Mouse (Mus musculus): ENCODE results near the gene Gm884. TPM values are rescaled to one million over a fixed set of nuclear protein-coding genes. Genes with fewer than 3 reads are reported as not detected.

Gm884 gene
- polyA plus RNA-seq, 1 experiment from 2014 or later: not detected

DNA sequence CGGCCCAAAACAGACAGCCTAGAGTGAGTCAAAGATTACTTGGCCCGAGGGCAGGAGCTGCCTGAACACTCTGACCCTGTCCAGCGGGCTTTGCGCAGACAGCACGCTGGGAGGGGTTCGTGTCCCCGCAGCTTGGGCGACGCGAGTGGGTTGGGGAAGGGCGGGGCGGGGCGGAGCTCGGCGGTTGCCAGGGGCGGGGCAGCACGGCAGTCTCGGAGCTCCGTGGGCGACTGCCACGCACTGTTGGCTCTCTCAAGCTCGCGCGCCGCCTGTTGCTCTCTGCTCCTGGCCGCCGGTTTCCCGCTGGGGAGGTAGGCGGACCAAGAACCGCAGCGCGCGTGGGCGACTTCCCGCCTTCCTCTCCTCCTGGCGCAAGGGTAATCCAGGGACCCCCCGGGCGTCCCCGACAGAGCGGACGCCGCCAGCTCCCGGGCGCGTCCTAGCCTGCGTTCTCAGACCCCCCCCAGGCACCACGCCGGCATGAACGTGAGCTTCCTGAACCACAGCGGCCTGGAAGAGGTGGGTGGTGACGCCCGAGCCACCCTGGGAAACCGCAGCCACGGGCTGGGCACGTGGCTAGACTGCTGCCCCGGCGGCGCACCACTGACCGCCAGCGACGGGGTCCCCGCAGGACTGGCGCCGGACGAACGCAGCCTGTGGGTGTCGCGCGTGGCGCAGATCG is 28.5 kb upstream of the Gm884 start, which contains the start of gene Rprml:
TSS of gene Rprml (plus strand) at position 270 of the 682 bp plus-strand sequence.
- peak within 1 kb of the TSS; percentile 49 for H3K4me3 ChIP-seq
- 1% methylated on average over 71 of the region's 71 CpGs for WGBS
- H3K36me3 ChIP-seq: no peaks in the 10 kb centered on the region
- peaks cover 82% of the 10 kb centered on the region for H3K27me3 ChIP-seq (ENCODE audit: low read depth, poor library complexity, severe bottlenecking)
- peaks cover 23% of the 10 kb centered on the region for H3K4me1 ChIP-seq
- DNase-seq (ENCODE audit: low spot score): peak; percentile 27
- no peak within 1 kb of the TSS for H3K27ac ChIP-seq (replicated peaks)
- peaks cover 1% of the 10 kb centered on the region; the same call in 1 of the 2 replicates for H3K9me3 ChIP-seq (replicated peaks)

GRCm38 (mm10) chr11:103648656-103649055 is 27.7 kb upstream of the Gm884 start:
- H3K27ac ChIP-seq (replicated peaks): no peak overlapping the region
- no peaks in the 10 kb centered on the region for H3K36me3 ChIP-seq
- peaks cover 23% of the 10 kb centered on the region for H3K4me1 ChIP-seq
- WGBS: 22% methylated on average over 7 of the region's 7 CpGs
- peaks cover 3% of the 10 kb centered on the region; the same call in 1 of the 2 replicates for H3K9me3 ChIP-seq (replicated peaks)
- no peak overlapping the region for H3K4me3 ChIP-seq
- peaks cover 74% of the 10 kb centered on the region for H3K27me3 ChIP-seq (ENCODE audit: low read depth, poor library complexity, severe bottlenecking)
- DNase-seq (ENCODE audit: low spot score): no peak

GRCm38 (mm10) chr11:103647921-103648620 is 27.1 kb upstream of the Gm884 start:
- Histone ChIP-seq H3K27me3 (ENCODE audit: low read depth, poor library complexity, severe bottlenecking) (peaks cover 69% of the 10 kb centered on the region), H3K36me3 (no peaks in the 10 kb centered on the region), H3K4me1 (peaks cover 23% of the 10 kb centered on the region), H3K27ac (replicated peaks) (no peak overlapping the region), H3K9me3 (replicated peaks) (peaks cover 3% of the 10 kb centered on the region; the same call in 1 of the 2 replicates), H3K4me3 (no peak overlapping the region)
- WGBS: 10% methylated on average over 11 of the region's 11 CpGs
- DNase-seq (ENCODE audit: low spot score): no peak

DNA sequence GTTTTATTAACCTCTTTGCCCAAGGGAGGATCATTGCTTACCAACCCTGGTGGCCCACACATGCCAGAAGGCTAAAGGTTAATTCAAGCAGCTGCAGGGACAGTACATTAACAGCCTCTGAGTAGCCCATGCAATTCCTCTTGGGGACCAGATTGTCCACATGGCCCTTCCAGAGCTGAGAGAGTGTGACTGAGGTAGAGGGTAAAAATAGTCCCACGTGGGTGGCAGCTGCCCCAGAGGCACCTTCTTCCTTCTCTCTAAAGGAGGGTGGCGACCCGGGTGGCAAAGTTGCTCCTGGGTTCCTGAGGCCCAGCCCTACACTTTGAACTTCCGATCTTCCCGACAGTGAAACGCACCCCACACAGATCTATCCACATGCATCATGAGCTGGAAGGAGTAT is 25.4 kb upstream of the Gm884 start:
- DNase-seq (ENCODE audit: low spot score): no peak
- WGBS: 84% methylated on average over 6 of the region's 6 CpGs

DNA sequence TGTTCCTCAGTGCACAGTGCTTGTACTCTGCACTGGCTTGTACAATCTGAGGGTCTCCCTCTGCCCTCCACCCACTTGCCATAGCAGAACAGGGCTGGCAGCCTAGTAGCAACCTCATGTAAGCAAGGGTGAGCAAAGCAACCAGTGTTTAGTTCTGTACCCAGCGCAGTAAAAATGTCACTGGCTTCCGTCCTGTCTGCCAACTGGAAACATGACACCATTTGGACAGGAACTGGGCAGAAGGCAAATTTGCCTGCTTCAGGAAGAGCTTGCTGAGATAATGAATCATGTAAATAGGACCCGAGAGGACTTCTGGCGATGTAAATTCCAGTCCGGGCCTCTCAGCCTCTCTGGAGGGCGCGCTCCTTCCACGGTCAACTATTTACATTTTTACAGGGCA is 24.8 kb upstream of the Gm884 start:
- H3K27ac ChIP-seq (replicated peaks): no peak overlapping the region
- no peak overlapping the region for H3K4me3 ChIP-seq
- H3K4me1 ChIP-seq: peaks cover 23% of the 10 kb centered on the region
- no peak for DNase-seq (ENCODE audit: low spot score)
- H3K36me3 ChIP-seq: no peaks in the 10 kb centered on the region
- H3K27me3 ChIP-seq (ENCODE audit: low read depth, poor library complexity, severe bottlenecking): peaks cover 61% of the 10 kb centered on the region
- 83% methylated on average over 8 of the region's 8 CpGs for WGBS
- peaks cover 3% of the 10 kb centered on the region; the same call in 1 of the 2 replicates for H3K9me3 ChIP-seq (replicated peaks)

More for the DNA sequence above, 25.4 kb upstream of the Gm884 start:
- Histone ChIP-seq H3K27ac (replicated peaks) (no peak overlapping the region), H3K4me3 (no peak overlapping the region), H3K9me3 (replicated peaks) (peaks cover 3% of the 10 kb centered on the region; the same call in 1 of the 2 replicates), H3K27me3 (ENCODE audit: low read depth, poor library complexity, severe bottlenecking) (peaks cover 61% of the 10 kb centered on the region), H3K36me3 (no peaks in the 10 kb centered on the region), H3K4me1 (peaks cover 23% of the 10 kb centered on the region)

- peaks cover 3% of the 10 kb centered on the region; the same call in 1 of the 2 replicates for H3K9me3 ChIP-seq (replicated peaks)
- 83% methylated on average over 9 of the region's 9 CpGs for WGBS
- no peak overlapping the region for H3K4me3 ChIP-seq
- H3K27ac ChIP-seq (replicated peaks): no peak overlapping the region
- H3K4me1 ChIP-seq: peaks cover 3% of the 10 kb centered on the region
- DNase-seq (ENCODE audit: low spot score): no peak
- H3K27me3 ChIP-seq (ENCODE audit: low read depth, poor library complexity, severe bottlenecking): peaks cover 47% of the 10 kb centered on the region
- H3K36me3 ChIP-seq: no peaks in the 10 kb centered on the region
Measured at GRCm38 (mm10) chr11:103643211-103643610, 22.3 kb upstream of the Gm884 start.

GRCm38 (mm10) chr11:103639407-103639946 is 18.5 kb upstream of the Gm884 start:
- 7% methylated on average over 10 of the region's 10 CpGs for WGBS
- H3K27ac ChIP-seq (replicated peaks): no peak overlapping the region
- peaks cover 2% of the 10 kb centered on the region; the same call in 1 of the 2 replicates for H3K9me3 ChIP-seq (replicated peaks)
- H3K4me3 ChIP-seq: peak overlapping the region; percentile 32
- H3K36me3 ChIP-seq: no peaks in the 10 kb centered on the region
- DNase-seq (ENCODE audit: low spot score): peak; percentile 72
- H3K4me1 ChIP-seq: no peaks in the 10 kb centered on the region
- H3K27me3 ChIP-seq (ENCODE audit: low read depth, poor library complexity, severe bottlenecking): peaks cover 27% of the 10 kb centered on the region

DNA sequence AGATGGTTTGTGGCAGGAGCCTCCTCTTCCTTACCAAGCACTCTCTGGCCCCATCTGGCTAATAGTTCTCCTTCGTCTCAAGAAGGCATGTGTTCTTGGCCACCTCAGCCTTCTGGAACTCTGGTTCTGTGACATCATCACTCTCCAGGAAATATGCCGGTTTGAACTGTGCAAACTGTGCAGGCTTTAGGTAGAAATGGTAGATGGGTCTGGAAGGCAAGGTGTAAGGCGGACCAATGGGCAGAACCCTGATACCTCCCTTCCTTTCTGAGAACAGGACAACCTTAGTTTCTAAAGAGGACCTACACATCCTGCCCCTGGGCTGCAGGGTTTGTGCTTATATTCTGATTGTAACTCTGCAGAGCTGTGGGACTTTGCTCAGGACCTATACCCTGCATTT is 17.9 kb upstream of the Gm884 start, which contains the start of gene Lyzl6:
TSS of gene Lyzl6 (minus strand) at position 101 of the 400 bp plus-strand sequence.
- 76% methylated on average over 3 of the region's 3 CpGs for WGBS
- Histone ChIP-seq H3K27ac (replicated peaks) (no peak within 1 kb of the TSS), H3K4me3 (peak within 1 kb of the TSS; percentile 32), H3K4me1 (no peaks in the 10 kb centered on the region), H3K36me3 (no peaks in the 10 kb centered on the region), H3K9me3 (replicated peaks) (no peaks in the 10 kb centered on the region), H3K27me3 (ENCODE audit: low read depth, poor library complexity, severe bottlenecking) (peaks cover 27% of the 10 kb centered on the region)
- no peak for DNase-seq (ENCODE audit: low spot score)

GRCm38 (mm10) chr11:103636261-103636660 is 15.3 kb upstream of the Gm884 start:
- peaks cover 17% of the 10 kb centered on the region for H3K27me3 ChIP-seq (ENCODE audit: low read depth, poor library complexity, severe bottlenecking)
- no peak overlapping the region for H3K27ac ChIP-seq (replicated peaks)
- no peaks in the 10 kb centered on the region for H3K4me1 ChIP-seq
- DNase-seq (ENCODE audit: low spot score): no peak
- no peaks in the 10 kb centered on the region for H3K9me3 ChIP-seq (replicated peaks)
- H3K4me3 ChIP-seq: no peak overlapping the region
- WGBS: 84% methylated on average over 6 of the region's 6 CpGs
- H3K36me3 ChIP-seq: no peaks in the 10 kb centered on the region

- H3K4me3 ChIP-seq: no peak overlapping the region
- no peaks in the 10 kb centered on the region for H3K36me3 ChIP-seq
- peaks cover 9% of the 10 kb centered on the region for H3K27me3 ChIP-seq (ENCODE audit: low read depth, poor library complexity, severe bottlenecking)
- WGBS: 87% methylated on average over 3 of the region's 3 CpGs
- no peak overlapping the region for H3K27ac ChIP-seq (replicated peaks)
- H3K4me1 ChIP-seq: no peaks in the 10 kb centered on the region
- H3K9me3 ChIP-seq (replicated peaks): no peaks in the 10 kb centered on the region
- no peak for DNase-seq (ENCODE audit: low spot score)
Measured at GRCm38 (mm10) chr11:103635481-103635880, 14.5 kb upstream of the Gm884 start.

DNA sequence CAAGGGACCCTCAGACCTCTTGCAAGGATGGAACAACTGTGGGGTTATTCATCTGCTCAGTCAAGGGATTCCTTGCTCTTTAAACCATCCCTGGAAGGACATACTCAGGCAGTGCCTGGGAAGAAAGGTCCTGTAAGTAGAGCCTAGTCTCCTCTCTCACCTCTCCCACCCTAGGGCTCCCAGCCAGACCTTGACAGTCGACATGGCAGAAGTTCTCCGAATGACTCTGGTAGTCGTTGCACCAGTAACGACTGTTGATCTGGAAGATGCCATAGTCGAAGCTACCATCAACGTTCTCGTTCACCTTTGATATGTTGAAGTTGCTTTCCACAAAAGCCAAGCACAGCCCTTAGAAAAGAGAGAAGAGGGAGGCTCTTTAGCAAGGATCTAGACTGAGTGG is 13.9 kb upstream of the Gm884 start:
- DNase-seq (ENCODE audit: low spot score): no peak
- no peaks in the 10 kb centered on the region for H3K36me3 ChIP-seq
- H3K4me3 ChIP-seq: no peak overlapping the region
- H3K9me3 ChIP-seq (replicated peaks): no peaks in the 10 kb centered on the region
- no peaks in the 10 kb centered on the region for H3K4me1 ChIP-seq
- no peak overlapping the region for H3K27ac ChIP-seq (replicated peaks)
- WGBS: 89% methylated on average over 7 of the region's 7 CpGs
- H3K27me3 ChIP-seq (ENCODE audit: low read depth, poor library complexity, severe bottlenecking): peaks cover 3% of the 10 kb centered on the region

- H3K4me3 ChIP-seq: no peak overlapping the region
- DNase-seq (ENCODE audit: low spot score): no peak
- H3K27ac ChIP-seq (replicated peaks): no peak overlapping the region
- no peaks in the 10 kb centered on the region for H3K4me1 ChIP-seq
- H3K36me3 ChIP-seq: no peaks in the 10 kb centered on the region
- no peaks in the 10 kb centered on the region for H3K27me3 ChIP-seq (ENCODE audit: low read depth, poor library complexity, severe bottlenecking)
- WGBS: 82% methylated on average over 23 of the region's 23 CpGs
- no peaks in the 10 kb centered on the region for H3K9me3 ChIP-seq (replicated peaks)
Measured at GRCm38 (mm10) chr11:103627453-103627852, 6.5 kb upstream of the Gm884 start.

DNA sequence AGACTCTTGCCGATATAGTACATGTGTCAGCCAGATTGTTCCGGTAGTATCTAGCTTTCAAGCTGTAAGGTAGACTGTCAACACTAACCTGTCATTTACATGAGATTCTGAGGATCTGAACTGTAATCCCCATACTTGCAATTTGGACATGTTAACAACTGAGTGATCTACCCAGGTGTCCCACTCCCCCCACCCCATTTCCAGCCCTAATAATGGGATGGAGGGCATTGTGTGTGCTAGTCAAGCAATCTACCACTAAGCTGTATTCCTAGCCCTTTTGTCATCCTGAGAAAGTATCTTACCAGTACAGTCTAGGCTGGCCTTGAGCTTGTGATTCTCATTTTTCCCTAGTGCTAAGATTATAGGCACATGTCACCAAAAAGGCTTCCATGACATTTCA is 10.2 kb downstream of the Gm884 start:
- no peak overlapping the region for H3K4me3 ChIP-seq
- H3K27me3 ChIP-seq (ENCODE audit: low read depth, poor library complexity, severe bottlenecking): no peaks in the 10 kb centered on the region
- no peaks in the 10 kb centered on the region for H3K36me3 ChIP-seq
- H3K4me1 ChIP-seq: no peaks in the 10 kb centered on the region
- H3K9me3 ChIP-seq (replicated peaks): no peaks in the 10 kb centered on the region
- WGBS: 98% methylated on average over 2 of the region's 2 CpGs
- no peak for DNase-seq (ENCODE audit: low spot score)
- no peak overlapping the region for H3K27ac ChIP-seq (replicated peaks)

Measured in midbrain, embryonic 10.5 days (tissue).